Mouse (Mus musculus) intestine, embryonic 14.5 days (tissue): ENCODE measurements at regions not wholly inside any gene's neighbourhood (a gene's known extent, or its start where the extent isn't known, plus 50 kb on each side); places are given as distances from the start of the nearest gene placed in this dataset.
A peak's percentile ranks its signal among the peaks of the same experiment; 100 is the strongest.

Experiments used
- ATAC-seq: fragments of 200-750 bp; cut with Nextera tagmentation; replicated peaks from 2 replicates; pipeline ENCODE4 v1.8.0; 2017; ENCODE audit warnings: low read depth, moderate number of reproducible peaks, moderate TSS enrichment, moderate library complexity; ENCODE audit not compliant: low FRiP score, low TSS enrichment
- DNase-seq: peaks from one replicate; pipeline ENCODE4 v3.0.0-alpha.2; 2018; ENCODE audit warnings: low spot score
- H3K27ac ChIP-seq: fragments of 300-500 bp; sonication (generic); 2 replicates; pipeline ENCODE4 v1.5.1; 2014; ENCODE audit warnings: low read depth, mild to moderate bottlenecking, control low read depth
- H3K27me3 ChIP-seq: fragments of 300-500 bp; sonication (generic); replicated peaks from 2 replicates; pipeline ENCODE4 v1.6.1; 2014; ENCODE audit warnings: low read length, control low read depth; ENCODE audit not compliant: control insufficient read depth, insufficient read depth
- H3K36me3 ChIP-seq: fragments of 300-500 bp; sonication (generic); 2 replicates; pipeline ENCODE4 v1.6.1; 2014; ENCODE audit warnings: low read length, control low read depth; ENCODE audit not compliant: control insufficient read depth, insufficient read depth
- H3K4me1 ChIP-seq: fragments of 300-500 bp; sonication (generic); replicated peaks from 2 replicates; pipeline ENCODE4 v1.6.1; 2014; ENCODE audit warnings: low read length, control low read depth, mixed read lengths; ENCODE audit not compliant: control insufficient read depth, insufficient read depth
- H3K4me2 ChIP-seq: fragments of 300-500 bp; sonication (generic); 2 replicates; pipeline ENCODE4 v1.6.1; 2014; ENCODE audit warnings: low read length
- H3K4me3 ChIP-seq: fragments of 300-500 bp; sonication (generic); 2 replicates; pipeline ENCODE4 v1.5.1; 2014; ENCODE audit warnings: low read depth, low read length, control low read depth, mixed read lengths
- H3K9ac ChIP-seq: fragments of 300-500 bp; sonication (generic); 2 replicates; pipeline ENCODE4 v1.6.1; 2014; ENCODE audit warnings: mild to moderate bottlenecking, low read length
- H3K9me3 ChIP-seq: fragments of 300-500 bp; sonication (generic); 2 replicates; pipeline ENCODE4 v1.6.1; 2016; ENCODE audit warnings: low read length, control low read depth; ENCODE audit not compliant: control insufficient read depth
- WGBS: fragments of 180-500 bp; shearing (Covaris S2); extraction: QIAGEN DNeasy Blood & Tissue Kit; methylation state at CpG from one replicate; pipeline ENCODE4 v1.1.7; 2014; 5-methylcytosine and 5-hydroxymethylcytosine counted together

- no peak for DNase-seq
- Histone ChIP-seq H3K9ac (no peak overlapping the region), H3K4me2 (no peak overlapping the region), H3K4me3 (no peak overlapping the region), H3K27ac (no peak overlapping the region), H3K4me1 (no peaks in the 10 kb centered on the region), H3K36me3 (no peaks in the 10 kb centered on the region), H3K27me3 (no peaks in the 10 kb centered on the region), H3K9me3 (no peaks in the 10 kb centered on the region)
- 0 out of 2 replicates have a peak, but pooled peaks have one; percentile 47 for ATAC-seq
- 46% methylated on average over 3 of the region's 3 CpGs for WGBS
These were observed 579.0 kb downstream of the Kcna4 start for GRCm38 (mm10) chr2:107869304-107869958.

- H3K9me3 ChIP-seq, result no peaks in the 10 kb centered on the region
- no peak overlapping the region for H3K4me2 ChIP-seq
- H3K4me1 ChIP-seq, result no peaks in the 10 kb centered on the region
- H3K9ac ChIP-seq, result no peak overlapping the region
- no peaks in the 10 kb centered on the region for H3K36me3 ChIP-seq
- ATAC-seq, result no peak
- DNase-seq, result no peak
- H3K27ac ChIP-seq, result no peak overlapping the region
- H3K4me3 ChIP-seq, result no peak overlapping the region
- H3K27me3 ChIP-seq, result no peaks in the 10 kb centered on the region
- 32% methylated on average over 2 of the region's 2 CpGs for WGBS
These were observed 589.2 kb downstream of the Kcna4 start for GRCm38 (mm10) chr2:107879663-107880062.

GRCm38 (mm10) chr2:107886063-107886762 lies 595.8 kb downstream of the Kcna4 start:
- WGBS, result 79% methylated on average over 3 of the region's 3 CpGs
- Histone ChIP-seq H3K4me3 (no peak overlapping the region), H3K36me3 (no peaks in the 10 kb centered on the region), H3K4me2 (no peak overlapping the region), H3K9ac (no peak overlapping the region), H3K9me3 (no peaks in the 10 kb centered on the region), H3K27me3 (no peaks in the 10 kb centered on the region), H3K27ac (no peak overlapping the region), H3K4me1 (no peaks in the 10 kb centered on the region)
- ATAC-seq (no peak), DNase-seq (no peak)

- Histone ChIP-seq H3K9ac (no peak overlapping the region), H3K27me3 (no peaks in the 10 kb centered on the region), H3K4me2 (no peak overlapping the region), H3K9me3 (no peaks in the 10 kb centered on the region), H3K36me3 (no peaks in the 10 kb centered on the region), H3K27ac (no peak overlapping the region), H3K4me3 (no peak overlapping the region), H3K4me1 (no peaks in the 10 kb centered on the region)
- DNase-seq (no peak), ATAC-seq (no peak)
These were observed 597.8 kb downstream of the Kcna4 start for GRCm38 (mm10) chr2:107888245-107888644.

GRCm38 (mm10) chr2:107925116-107925515 lies 634.7 kb downstream of the Kcna4 start:
- 92% methylated on average over 2 of the region's 2 CpGs for WGBS

GRCm38 (mm10) chr2:107926606-107927005 lies 636.2 kb downstream of the Kcna4 start:
- no peaks in the 10 kb centered on the region for H3K9me3 ChIP-seq
- no peak overlapping the region for H3K4me2 ChIP-seq
- no peak for ATAC-seq
- H3K4me3 ChIP-seq, result no peak overlapping the region
- H3K9ac ChIP-seq, result no peak overlapping the region
- DNase-seq, result no peak
- no peaks in the 10 kb centered on the region for H3K4me1 ChIP-seq
- no peaks in the 10 kb centered on the region for H3K36me3 ChIP-seq
- no peak overlapping the region for H3K27ac ChIP-seq
- H3K27me3 ChIP-seq, result no peaks in the 10 kb centered on the region
- 95% methylated on average over 1 of the region's 1 CpGs for WGBS

More at GRCm38 (mm10) chr2:107925116-107925515, 634.7 kb downstream of the Kcna4 start:
- no peak for DNase-seq
- Histone ChIP-seq H3K4me3 (no peak overlapping the region), H3K9ac (no peak overlapping the region), H3K27ac (no peak overlapping the region), H3K9me3 (no peaks in the 10 kb centered on the region), H3K4me2 (no peak overlapping the region), H3K36me3 (no peaks in the 10 kb centered on the region), H3K4me1 (no peaks in the 10 kb centered on the region), H3K27me3 (no peaks in the 10 kb centered on the region)
- ATAC-seq, result no peak

- H3K9me3 ChIP-seq, result no peaks in the 10 kb centered on the region
- H3K4me2 ChIP-seq, result no peak overlapping the region
- ATAC-seq (no peak), DNase-seq (no peak)
- no peaks in the 10 kb centered on the region for H3K36me3 ChIP-seq
- H3K4me3 ChIP-seq, result no peak overlapping the region
- H3K27ac ChIP-seq, result no peak overlapping the region
- H3K9ac ChIP-seq, result no peak overlapping the region
- 62% methylated on average over 2 of the region's 2 CpGs for WGBS
- H3K27me3 ChIP-seq, result no peaks in the 10 kb centered on the region
- no peaks in the 10 kb centered on the region for H3K4me1 ChIP-seq
These were observed 644.9 kb downstream of the Kcna4 start for GRCm38 (mm10) chr2:107935336-107935735.

GRCm38 (mm10) chr2:107935775-107936174 lies 645.3 kb downstream of the Kcna4 start:
- H3K9me3 ChIP-seq, result no peaks in the 10 kb centered on the region
- H3K4me3 ChIP-seq, result no peak overlapping the region
- H3K27me3 ChIP-seq, result no peaks in the 10 kb centered on the region
- no peaks in the 10 kb centered on the region for H3K4me1 ChIP-seq
- 74% methylated on average over 2 of the region's 2 CpGs for WGBS
- DNase-seq (no peak), ATAC-seq (no peak)
- no peaks in the 10 kb centered on the region for H3K36me3 ChIP-seq
- no peak overlapping the region for H3K4me2 ChIP-seq
- H3K9ac ChIP-seq, result no peak overlapping the region
- H3K27ac ChIP-seq, result no peak overlapping the region

GRCm38 (mm10) chr2:107941374-107941773 lies 650.9 kb downstream of the Kcna4 start:
- no peak overlapping the region for H3K9ac ChIP-seq
- no peak for ATAC-seq
- no peak overlapping the region for H3K4me2 ChIP-seq
- no peak overlapping the region for H3K27ac ChIP-seq
- DNase-seq, result no peak
- H3K4me1 ChIP-seq, result no peaks in the 10 kb centered on the region
- H3K9me3 ChIP-seq, result no peaks in the 10 kb centered on the region
- no peaks in the 10 kb centered on the region for H3K27me3 ChIP-seq
- H3K36me3 ChIP-seq, result no peaks in the 10 kb centered on the region
- H3K4me3 ChIP-seq, result no peak overlapping the region
